Mouse (Mus musculus) intestine, embryonic 16.5 days (tissue): Measurements from ENCODE around the gene Rimklb. TPM values are rescaled to one million over a fixed set of nuclear protein-coding genes. Genes with fewer than 3 reads are reported as not detected.

Experiments used
- ATAC-seq: fragments of 200-750 bp; cut with Nextera tagmentation; 2 replicates; pipeline ENCODE4 v1.8.0; 2017; ENCODE audit warnings: moderate TSS enrichment, moderate library complexity
- H3K27ac ChIP-seq: fragments of 300-500 bp; sonication (generic); 2 replicates; pipeline ENCODE4 v1.5.1; 2014; ENCODE audit warnings: mild to moderate bottlenecking, low read length
- H3K27me3 ChIP-seq: fragments of 300-500 bp; sonication (generic); replicated peaks from 2 replicates; pipeline ENCODE4 v1.6.1; 2014; ENCODE audit warnings: low read length, control low read depth, mixed read lengths; ENCODE audit not compliant: control insufficient read depth, insufficient read depth
- H3K36me3 ChIP-seq: fragments of 300-500 bp; sonication (generic); 2 replicates; pipeline ENCODE4 v1.6.1; 2014; ENCODE audit warnings: low read length, control low read depth; ENCODE audit not compliant: control insufficient read depth, insufficient read depth
- H3K4me1 ChIP-seq: fragments of 300-500 bp; sonication (generic); 2 replicates; pipeline ENCODE4 v1.6.1; 2014; ENCODE audit warnings: low read length, control low read depth, mixed read lengths; ENCODE audit not compliant: control insufficient read depth, insufficient read depth
- H3K4me2 ChIP-seq: fragments of 300-500 bp; sonication (generic); 2 replicates; pipeline ENCODE4 v1.6.1; 2014; ENCODE audit warnings: low read depth, low read length, control low read depth
- H3K4me3 ChIP-seq: fragments of 300-500 bp; sonication (generic); 2 replicates; pipeline ENCODE4 v1.5.1; 2014; ENCODE audit warnings: mild to moderate bottlenecking, low read length
- H3K9ac ChIP-seq: fragments of 300-500 bp; sonication (generic); 2 replicates; pipeline ENCODE4 v1.6.1; 2014; ENCODE audit warnings: low read depth, low read length
- H3K9me3 ChIP-seq: fragments of 300-500 bp; sonication (generic); 2 replicates; pipeline ENCODE4 v1.6.1; 2016; ENCODE audit warnings: low read length, control low read depth; ENCODE audit not compliant: control insufficient read depth
- WGBS: fragments of 180-500 bp; shearing (Covaris S2); extraction: QIAGEN DNeasy Blood & Tissue Kit; methylation state at CpG from one replicate; pipeline ENCODE4 v1.1.7; 2014; 5-methylcytosine and 5-hydroxymethylcytosine counted together
- polyA plus RNA-seq: library from polyadenylated mRNA; unstranded; fragments of >200 nt; fragmentation: Nextera tagmentation; extraction: Ambion mirVana; gene quantifications from 2 replicates; pipeline ENCODE4 v1.2.1, GENCODE M21; 2015

The Rimklb gene
- polyA plus RNA-seq, 1 experiment from 2014 or later = 3.5 TPM

DNA sequence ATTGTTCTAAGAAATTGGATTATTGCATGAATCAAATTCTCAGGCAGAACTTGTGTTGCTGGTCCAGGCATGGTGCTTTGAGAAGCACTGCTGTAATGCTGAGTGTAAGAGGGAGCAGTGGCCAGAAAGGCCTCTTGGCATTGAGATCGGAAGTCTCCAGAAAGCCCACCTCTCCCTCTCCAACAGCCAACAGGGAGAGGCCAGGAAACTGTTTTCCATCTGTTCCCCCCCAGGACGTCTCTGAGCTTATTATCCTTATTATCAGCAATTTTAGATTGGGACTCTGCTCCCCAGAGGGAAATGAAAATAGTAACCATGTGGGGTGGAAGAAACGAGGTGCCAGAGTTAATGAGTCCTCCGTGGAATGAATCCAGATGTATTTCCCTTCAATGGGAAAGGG lies 82.2 kb downstream of the Rimklb start:
- H3K9ac ChIP-seq = no peak overlapping the region

GRCm38 (mm10) chr6:122411281-122411680 lies 87.3 kb downstream of the Rimklb start:
- Histone ChIP-seq H3K4me2 (no peak overlapping the region), H3K27ac (no peak overlapping the region), H3K4me1 (no peaks in the 10 kb centered on the region), H3K9ac (no peak overlapping the region), H3K9me3 (no peaks in the 10 kb centered on the region), H3K4me3 (no peak overlapping the region), H3K27me3 (no peaks in the 10 kb centered on the region), H3K36me3 (no peaks in the 10 kb centered on the region)
- ATAC-seq = no peak
- 75% methylated on average over 8 of the region's 8 CpGs for WGBS

More for the DNA sequence above, 82.2 kb downstream of the Rimklb start:
- H3K9me3 ChIP-seq = no peaks in the 10 kb centered on the region
- no peak overlapping the region for H3K27ac ChIP-seq
- no peak for ATAC-seq
- H3K4me3 ChIP-seq = no peak overlapping the region
- H3K4me2 ChIP-seq = no peak overlapping the region
- no peaks in the 10 kb centered on the region for H3K36me3 ChIP-seq
- no peaks in the 10 kb centered on the region for H3K4me1 ChIP-seq
- H3K27me3 ChIP-seq = no peaks in the 10 kb centered on the region
- WGBS = 62% methylated on average over 4 of the region's 4 CpGs

DNA sequence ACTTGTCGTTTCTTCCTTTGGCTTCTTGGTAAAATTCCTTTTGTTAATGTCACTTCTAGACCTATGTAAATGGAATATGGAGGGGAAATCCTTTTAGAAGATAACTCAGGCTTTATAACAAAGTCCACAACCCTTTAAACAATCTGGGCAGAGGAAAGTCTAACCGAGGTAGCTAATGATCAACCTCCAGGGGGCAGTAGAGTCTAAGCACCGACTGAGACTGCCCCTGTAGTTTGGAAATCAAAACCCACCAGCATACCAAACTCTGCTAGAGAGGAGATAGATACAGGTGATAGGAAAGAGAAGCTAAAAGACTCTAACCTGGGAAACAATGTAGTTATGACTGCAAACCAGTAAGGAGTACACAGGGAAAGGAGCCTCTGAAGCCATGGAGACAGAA lies 96.3 kb downstream of the Rimklb start:
- no peaks in the 10 kb centered on the region for H3K27me3 ChIP-seq
- no peak for ATAC-seq
- H3K4me2 ChIP-seq = no peak overlapping the region
- no peak overlapping the region for H3K4me3 ChIP-seq
- no peaks in the 10 kb centered on the region for H3K4me1 ChIP-seq
- 12% methylated on average over 3 of the region's 3 CpGs for WGBS
- no peak overlapping the region for H3K27ac ChIP-seq
- no peaks in the 10 kb centered on the region for H3K9me3 ChIP-seq
- H3K9ac ChIP-seq = no peak overlapping the region
- H3K36me3 ChIP-seq = no peaks in the 10 kb centered on the region

DNA sequence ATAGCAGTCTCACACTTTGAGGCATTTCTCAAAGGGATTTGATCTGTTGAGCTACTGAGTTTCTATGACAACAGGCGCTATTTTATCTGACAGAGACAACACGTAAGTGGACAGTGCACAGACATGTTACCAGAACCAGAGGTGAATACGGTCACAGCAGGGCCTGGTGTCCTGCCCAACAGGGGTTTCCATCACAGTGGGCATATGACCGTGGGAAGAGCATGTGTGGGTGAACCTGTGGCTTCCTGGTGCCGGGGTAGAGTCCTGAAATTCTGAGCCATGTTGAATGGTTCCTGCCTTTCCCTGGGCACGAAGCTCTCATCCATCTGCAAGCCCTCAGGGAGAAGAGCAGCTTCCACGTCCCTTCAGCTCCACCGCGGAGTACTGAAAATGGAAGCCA lies 98.3 kb downstream of the Rimklb start:
- WGBS = 74% methylated on average over 9 of the region's 9 CpGs
- no peaks in the 10 kb centered on the region for H3K9me3 ChIP-seq
- H3K4me3 ChIP-seq = no peak overlapping the region
- H3K4me2 ChIP-seq = no peak overlapping the region
- no peaks in the 10 kb centered on the region for H3K36me3 ChIP-seq
- no peaks in the 10 kb centered on the region for H3K4me1 ChIP-seq
- no peak overlapping the region for H3K27ac ChIP-seq
- ATAC-seq = no peak
- H3K9ac ChIP-seq = no peak overlapping the region
- H3K27me3 ChIP-seq = no peaks in the 10 kb centered on the region

Other genes starting within 250 kb of the Rimklb start
- gene Klrg1, start 215.9 kb downstream of the Rimklb start, polyA plus RNA-seq = not detected in 2 replicates
- gene M6pr, start 190.0 kb downstream of the Rimklb start, polyA plus RNA-seq = 142 and 147 TPM in 2 replicates
- gene Phc1, start 158.2 kb downstream of the Rimklb start, polyA plus RNA-seq = 7.2 and 7.4 TPM in 2 replicates
- gene Mfap5, start 7.1 kb upstream of the Rimklb start, polyA plus RNA-seq = 8.8 and 9.2 TPM in 2 replicates
- not detected in 2 replicates for gene Aicda, start 55.0 kb upstream of the Rimklb start, polyA plus RNA-seq
- gene Apobec1, start 103.7 kb upstream of the Rimklb start, polyA plus RNA-seq = 9.1 and 12.5 TPM in 2 replicates
- 0.06 and 0.13 TPM in 2 replicates for gene Gdf3, start 111.3 kb upstream of the Rimklb start, polyA plus RNA-seq
- not detected in 2 replicates for gene Dppa3, start 127.6 kb upstream of the Rimklb start, polyA plus RNA-seq
- 0.06 and 0.18 TPM in 2 replicates for gene Nanog, start 208.7 kb upstream of the Rimklb start, polyA plus RNA-seq